Mouse (Mus musculus) ovary, postnatal 10 days (tissue): ENCODE data around the gene H2-Ob.
A peak's percentile ranks its signal among the peaks of the same experiment; 100 is the strongest.

Source experiments
- DNase-seq: peaks from one replicate; pipeline ENCODE4 v3.0.0; 2022; ENCODE audit warnings: low spot score

H2-Ob gene

GRCm38 (mm10) chr17:34286501-34286900 lies 47.8 kb downstream of the H2-Ob start:
- no peak for DNase-seq

DNA sequence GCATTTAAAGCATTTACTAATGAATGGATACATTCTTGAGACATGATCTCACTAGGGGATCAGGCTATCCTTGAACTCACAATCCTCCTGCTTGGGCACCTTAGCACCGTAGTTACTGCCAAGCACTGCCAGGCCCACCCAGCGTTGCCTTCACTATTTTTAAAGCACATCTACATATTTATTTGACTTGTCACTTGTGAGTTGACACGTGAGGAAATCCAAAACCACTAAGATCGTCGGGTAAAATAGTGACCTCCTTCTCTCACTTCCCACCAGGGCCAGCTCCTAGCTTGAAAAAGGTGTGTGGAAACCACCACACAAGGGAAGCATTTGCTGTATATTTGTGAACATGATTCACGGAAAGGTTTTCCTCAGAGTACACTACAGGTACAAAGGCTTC lies 48.3 kb downstream of the H2-Ob start:
- no peak for DNase-seq

GRCm38 (mm10) chr17:34287648-34288047 lies 48.9 kb downstream of the H2-Ob start, which contains the start of gene H2-Aa:
TSS of gene H2-Aa (minus strand) at chr17:34287823.
- peak; percentile 69 for DNase-seq

GRCm38 (mm10) chr17:34288131-34288530 lies 49.4 kb downstream of the H2-Ob start:
- no peak for DNase-seq

DNA sequence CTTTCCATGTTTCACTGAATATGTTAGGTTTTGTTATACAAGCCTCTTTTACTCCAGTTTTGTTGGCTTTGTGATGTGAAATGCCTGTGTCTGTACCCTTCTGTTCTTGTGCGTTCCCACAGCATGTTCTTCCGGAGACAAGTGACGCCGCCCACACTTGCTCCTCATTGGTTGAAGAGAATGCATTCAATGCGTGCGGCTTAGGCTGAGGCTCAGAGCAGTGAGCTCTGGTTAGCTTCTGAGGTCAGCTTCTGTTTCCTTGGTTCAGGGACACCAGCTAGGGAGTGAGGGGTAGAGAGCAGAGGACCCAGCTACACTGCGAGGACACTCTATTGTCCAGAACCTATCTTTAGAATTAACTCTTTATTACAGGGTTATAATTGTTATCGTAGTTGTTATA lies 52.9 kb downstream of the H2-Ob start:
- DNase-seq, result peak; percentile 55

- no peak for DNase-seq
Observed at GRCm38 (mm10) chr17:34292570-34292969, 53.9 kb downstream of the H2-Ob start.

GRCm38 (mm10) chr17:34293533-34293932 lies 54.8 kb downstream of the H2-Ob start:
- DNase-seq, result no peak

- DNase-seq, result no peak
Observed at GRCm38 (mm10) chr17:34294249-34294648, 55.5 kb downstream of the H2-Ob start.

GRCm38 (mm10) chr17:34295307-34295706 lies 56.6 kb downstream of the H2-Ob start:
- DNase-seq, result no peak

DNA sequence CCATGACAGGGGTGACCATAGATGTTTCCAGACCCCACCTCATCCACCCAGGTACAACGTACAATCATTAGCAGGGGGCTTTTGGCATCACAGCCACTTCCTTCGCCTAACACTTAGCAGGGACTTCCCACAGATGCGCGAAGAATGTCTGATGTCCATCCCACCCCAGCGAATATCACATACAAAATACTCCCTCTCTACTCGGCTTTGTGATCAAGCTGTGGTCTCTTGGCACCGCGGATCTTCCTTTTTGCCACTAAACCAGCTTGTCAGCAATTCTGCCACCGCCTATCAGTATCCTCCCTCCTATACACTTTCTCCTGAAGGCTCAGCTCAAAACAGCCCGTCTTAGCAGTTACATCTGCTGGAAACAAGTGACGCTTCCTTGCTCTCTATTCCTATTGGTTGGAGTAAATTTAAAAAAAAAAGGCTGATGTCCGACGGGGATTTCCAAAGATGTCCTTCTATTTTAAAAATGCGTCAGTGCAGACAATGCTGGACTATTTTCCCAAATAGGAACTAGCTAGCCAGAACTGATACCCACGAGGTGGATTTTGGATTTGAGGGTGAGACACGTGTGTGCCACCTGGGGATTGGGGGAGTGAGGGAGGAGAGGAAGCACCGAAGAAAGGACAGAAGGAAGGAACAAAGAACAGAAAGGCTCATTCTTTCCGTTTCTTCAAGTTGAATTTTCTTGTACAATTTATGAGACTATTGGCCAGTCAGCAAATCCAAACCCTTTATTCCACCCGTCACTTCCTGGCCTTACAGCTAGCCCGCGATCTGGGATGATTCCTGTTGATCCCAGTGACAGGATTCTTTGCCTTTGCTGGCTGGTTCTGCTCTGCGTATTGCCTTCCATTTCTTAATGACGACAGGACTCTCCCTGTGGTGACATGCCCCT lies 57.4 kb downstream of the H2-Ob start:
- no peak for DNase-seq

DNA sequence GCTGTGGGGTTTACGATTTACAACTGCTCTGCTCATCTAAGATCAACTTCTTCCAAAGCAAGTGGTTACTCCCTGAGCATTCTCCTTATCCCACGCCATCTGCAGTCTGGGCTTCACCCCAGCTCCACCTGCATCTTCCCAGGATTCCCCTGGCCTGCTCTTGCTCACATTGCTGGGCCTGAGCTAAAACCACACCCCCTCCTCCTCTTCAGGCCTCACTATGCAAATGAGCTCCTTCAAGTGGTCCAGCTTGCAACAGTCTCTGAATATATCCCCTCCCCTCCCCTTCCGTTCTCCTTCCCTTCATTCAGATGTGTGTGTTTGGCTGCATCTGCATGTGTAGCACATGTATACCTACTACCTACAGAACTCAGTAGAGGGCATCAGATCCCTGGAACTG lies 60.7 kb downstream of the H2-Ob start:
- no peak for DNase-seq

DNA sequence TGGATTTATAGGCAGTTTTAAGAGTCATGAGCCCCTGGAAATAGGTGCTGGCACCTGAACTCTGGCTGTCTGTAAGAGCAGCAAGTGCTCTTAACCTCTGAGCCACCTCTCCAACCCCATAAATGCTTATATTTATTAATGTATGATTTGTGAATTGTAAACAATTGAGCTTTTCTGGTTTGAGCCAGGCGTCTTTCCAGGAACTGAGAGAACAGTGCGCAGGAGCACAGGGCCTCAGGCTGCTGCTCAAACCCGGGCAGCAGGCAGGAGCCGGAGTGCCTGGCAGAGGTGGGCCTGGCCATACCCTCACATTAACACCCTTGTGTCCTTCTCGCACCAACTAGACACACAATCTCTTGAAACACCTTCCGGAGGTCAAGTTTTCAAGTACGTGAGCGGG lies 61.4 kb downstream of the H2-Ob start:
- DNase-seq, result no peak

DNA sequence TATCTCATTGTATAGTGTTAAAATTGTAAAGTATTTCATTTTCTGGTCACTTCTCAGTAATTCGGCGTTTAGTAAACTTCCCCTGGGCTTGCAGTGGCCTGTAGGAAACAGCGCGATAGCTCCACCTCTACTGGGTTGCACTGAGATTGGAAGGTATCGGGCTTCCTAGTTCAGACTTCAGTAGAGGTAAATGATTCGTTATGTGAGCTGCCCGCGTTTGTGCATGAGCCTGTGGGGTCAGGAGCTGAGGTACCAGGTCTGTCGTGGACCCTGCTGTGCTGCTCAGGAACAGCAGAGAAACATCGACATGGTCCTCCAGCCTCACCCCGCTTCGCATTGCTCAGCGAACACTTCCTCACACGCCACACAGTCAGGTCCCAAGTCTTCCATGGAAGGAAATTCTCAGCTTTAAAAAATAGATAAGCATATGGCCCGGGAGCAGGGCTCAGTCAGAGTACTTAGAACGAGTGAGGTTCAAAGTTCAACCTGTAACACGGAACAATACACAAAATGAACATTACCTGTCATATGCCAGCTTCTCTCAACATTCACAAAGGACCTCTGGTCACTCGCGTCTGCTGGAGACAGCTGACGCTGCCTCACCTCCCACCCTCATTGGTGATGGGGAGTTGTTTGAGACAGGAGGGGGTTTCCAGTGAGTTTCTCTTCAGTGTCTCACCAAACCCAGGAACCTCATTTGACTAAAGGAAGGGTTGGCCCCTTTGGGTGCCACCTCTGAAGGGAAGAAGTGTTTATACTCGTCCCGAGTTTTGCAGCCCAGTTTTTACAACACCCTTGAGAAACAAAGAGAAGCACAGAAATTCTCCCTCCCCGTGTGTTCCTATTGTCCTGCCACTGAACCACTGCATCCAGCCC lies 62.2 kb downstream of the H2-Ob start:
- DNase-seq, result no peak

GRCm38 (mm10) chr17:34301670-34302190 lies 63.0 kb downstream of the H2-Ob start:
- DNase-seq, result no peak

DNA sequence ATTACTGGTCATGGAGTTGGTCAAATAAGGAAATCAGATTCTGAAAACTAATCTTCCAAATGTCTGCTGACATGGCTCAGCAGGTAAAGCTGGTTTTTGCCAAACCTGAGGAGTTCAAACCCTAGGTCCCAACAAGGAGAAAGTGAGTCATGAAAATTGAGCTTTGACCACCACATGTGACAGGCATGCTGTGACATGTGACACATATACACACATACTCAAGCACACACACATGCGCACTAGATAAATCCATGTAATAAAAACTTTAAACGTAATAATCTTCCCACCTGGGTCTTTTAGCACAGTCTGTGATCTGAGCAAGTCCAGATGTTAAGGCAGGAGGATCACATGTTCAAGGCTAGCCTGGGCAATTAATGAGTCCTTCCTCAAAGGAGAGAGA lies 65.1 kb downstream of the H2-Ob start:
- no peak for DNase-seq
